8 mouse cellular contexts compared by ENCODE assay signal in the genomic region with DNA sequence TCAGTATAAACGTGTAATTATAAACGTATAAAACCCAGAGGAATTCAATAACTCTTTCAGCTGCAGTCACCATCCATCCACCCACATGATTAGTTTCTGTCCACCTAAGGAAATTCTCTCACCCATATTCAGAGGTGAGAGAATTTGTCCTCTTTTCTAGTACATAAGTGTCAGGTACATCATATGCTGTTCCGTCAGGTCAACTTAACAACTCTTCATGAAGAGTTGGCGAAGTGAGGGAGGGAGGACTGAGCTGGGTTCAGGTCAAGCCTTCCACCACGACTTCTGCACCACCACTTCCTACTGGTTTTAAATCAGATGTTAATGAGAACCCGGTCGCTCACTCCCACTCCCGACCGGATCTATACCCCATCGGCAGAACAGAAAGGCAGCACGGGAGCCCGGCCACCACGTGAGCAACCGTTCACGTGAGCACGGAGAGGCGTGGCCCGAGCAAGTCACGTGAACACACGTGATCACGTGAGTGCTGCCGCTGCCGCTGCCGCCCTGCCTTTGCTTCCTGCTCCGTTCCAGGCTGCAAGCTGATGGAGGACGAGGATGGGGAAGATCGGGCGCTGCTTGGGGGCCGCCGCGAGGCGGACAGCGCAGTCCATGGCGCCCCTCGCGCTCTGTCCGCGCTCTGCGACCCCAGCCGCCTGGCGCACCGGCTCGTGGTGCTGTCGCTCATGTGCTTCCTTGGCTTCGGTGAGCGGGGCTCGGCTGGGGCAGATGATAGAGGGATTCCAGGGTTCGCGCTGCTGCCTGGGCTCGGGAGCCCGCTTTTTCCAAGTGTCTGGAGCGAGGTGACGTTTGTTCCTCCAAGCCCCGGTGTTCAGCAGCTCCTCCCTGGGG. TPM values are rescaled to one million over a fixed set of nuclear protein-coding genes. Genes with fewer than 3 reads are reported as not detected.
A peak's percentile ranks its signal among the peaks of the same experiment; 100 is the strongest.
DNase-seq lines count a peak whose midpoint lies in the region; ATAC-seq and TF ChIP-seq lines count a peak whose summit lies in the region.

Gene Mfsd1, plus strand, starts transcription at position 469 of the 852 bp plus-strand sequence.

- peak within 1 kb of the TSS; percentile 65; the same call in 1 of the 2 replicates for H3K27ac ChIP-seq in forebrain, embryonic 16.5 days (ENCODE audit: low read length)
- H3K27ac ChIP-seq in layer of hippocampus, adult 2 months: peak within 1 kb of the TSS; percentile 88
- peak within 1 kb of the TSS; percentile 54 for H3K27ac ChIP-seq in lung, embryonic 15.5 days

- WGBS in forebrain, embryonic 16.5 days: 4% methylated on average over 49 of the region's 54 CpGs
- 4% methylated on average over 54 of the region's 54 CpGs for WGBS in lung, embryonic 15.5 days

- peak within 1 kb of the TSS; percentile 81 for H3K4me2 ChIP-seq in forebrain, embryonic 16.5 days (ENCODE audit: low read length)
- H3K4me2 ChIP-seq in lung, embryonic 15.5 days: peak within 1 kb of the TSS; percentile 91

- H3K9ac ChIP-seq in forebrain, embryonic 16.5 days (replicated peaks; ENCODE audit: low read depth, low read length): peak within 1 kb of the TSS; percentile 83
- peak within 1 kb of the TSS; percentile 65 for H3K9ac ChIP-seq in lung, embryonic 15.5 days

- intact Hi-C loops in heart, postnatal 36 days (cut with DNase I): loop anchor here (5.0 to 10.0 kb wide), 2 partner anchors 150 to 598 kb away; partner anchors contain the start of genes Gfm1, Rsrc1 and Shox2

- peak within 1 kb of the TSS; percentile 99 for H3K4me3 ChIP-seq in G1E (ENCODE audit: low read depth, low read length)
- H3K4me3 ChIP-seq in forebrain, embryonic 16.5 days (replicated peaks; ENCODE audit: low read length): peak within 1 kb of the TSS; percentile 86
- H3K4me3 ChIP-seq in layer of hippocampus, adult 2 months: peak within 1 kb of the TSS; percentile 72
- H3K4me3 ChIP-seq in lung, embryonic 15.5 days: peak within 1 kb of the TSS; percentile 74

- peaks cover 31% of the 10 kb centered on the region for H3K36me3 ChIP-seq in G1E (replicated peaks)
- 0 out of 2 replicates have a peak, but pooled peaks cover 4% of the 10 kb centered on the region for H3K36me3 ChIP-seq in forebrain, embryonic 16.5 days (ENCODE audit: control insufficient read depth, insufficient read depth)
- H3K36me3 ChIP-seq in lung, embryonic 15.5 days: 0 out of 2 replicates have a peak, but pooled peaks cover 4% of the 10 kb centered on the region

- TF ChIP-seq CTCF in G1E (IDR thresholded peaks at IDR 0.05; ENCODE audit: low read depth, low read length): no peak
- peak; percentile 22; the same call in 1 of the 2 replicates for TF ChIP-seq CTCF in layer of hippocampus, adult 2 months (conservative IDR thresholded peaks at IDR 0.05)

- H3K9me3 ChIP-seq in G1E (replicated peaks): no peaks in the 10 kb centered on the region
- peaks cover 2% of the 10 kb centered on the region; the same call in 1 of the 2 replicates for H3K9me3 ChIP-seq in forebrain, embryonic 16.5 days (ENCODE audit: control insufficient read depth, low read length)
- H3K9me3 ChIP-seq in lung, embryonic 15.5 days: no peaks in the 10 kb centered on the region

- ATAC-seq in G1E (ENCODE audit: extremely low read depth, insufficient number of reproducible peaks, low FRiP score, poor library complexity, severe bottlenecking): peak; percentile 73
- peak; percentile 94 for ATAC-seq in forebrain, embryonic 16.5 days
- ATAC-seq in lung, embryonic 15.5 days (ENCODE audit: borderline replicate concordance, extremely low read depth, low FRiP score, low TSS enrichment): peak; percentile 92

- DNase-seq in G1E (ENCODE audit: low spot score): peak; percentile 80
- peak; percentile 80 to 81 for DNase-seq in cerebellum, adult 18-20 months
- peak; percentile 83 for DNase-seq in heart, postnatal 36 days
- DNase-seq in layer of hippocampus, adult 2 months (ENCODE audit: low spot score in 2 of 2): peak; percentile 80 to 83
- DNase-seq in ovary, adult 18-20 months (ENCODE audit: low spot score): peak; percentile 81
- DNase-seq in thymus, postnatal 0 days (ENCODE audit: low spot score): peak; percentile 93

- peaks cover 26% of the 10 kb centered on the region for H3K4me1 ChIP-seq in G1E (ENCODE audit: insufficient read depth, low read depth, low read length)
- H3K4me1 ChIP-seq in forebrain, embryonic 16.5 days (replicated peaks; ENCODE audit: control insufficient read depth, insufficient read depth, low read length): peaks cover 14% of the 10 kb centered on the region
- peaks cover 9% of the 10 kb centered on the region for H3K4me1 ChIP-seq in lung, embryonic 15.5 days

- H3K27me3 ChIP-seq in G1E (ENCODE audit: insufficient read depth, low read length): no peaks in the 10 kb centered on the region
- peaks cover 4% of the 10 kb centered on the region; the same call in 1 of the 2 replicates for H3K27me3 ChIP-seq in forebrain, embryonic 16.5 days (replicated peaks; ENCODE audit: control insufficient read depth, insufficient read depth, low read length)
- H3K27me3 ChIP-seq in lung, embryonic 15.5 days: peaks cover 7% of the 10 kb centered on the region

RNA-seq across cellular contexts. Expression of gene Mfsd1, which starts in this region (rescaled TPM):
- total RNA-seq in G1E (2014; fragmentation: Nextera tagmentation) (29.5 and 30.1 TPM in 2 replicates), G1E (2017) (188 and 206 TPM in 2 replicates)
- 24.0 and 25.6 TPM in 2 replicates for polyA plus RNA-seq in G1E (2012)
- polyA plus RNA-seq in forebrain, embryonic 16.5 days (2015; fragmentation: Nextera tagmentation; extraction: Ambion mirVana): 35.5 and 45.2 TPM in 2 replicates
- total RNA-seq in heart, postnatal 36 days (2021): 10 to 100 TPM; 29.5 to 32.0 TPM
- 10 to 100 TPM; 39.8 to 41.3 TPM for total RNA-seq in layer of hippocampus, adult 2 months (2021)
- 51.0 and 52.1 TPM in 2 replicates for polyA plus RNA-seq in lung, embryonic 15.5 days (2015; fragmentation: Nextera tagmentation; extraction: Ambion mirVana)
- polyA plus RNA-seq in thymus, postnatal 0 days (2015; fragmentation: Nextera tagmentation; extraction: Ambion mirVana): 33.6 and 34.5 TPM in 2 replicates

Comparison
In these comparisons a context has a peak if more than half of its experiments do, and no peak if none do; other contexts are left out.
1. Peak in every context shown above with its lines: DNase-seq, ATAC-seq, H3K4me3 ChIP-seq and H3K27ac ChIP-seq.